Mouse (Mus musculus) neural tube, embryonic 11.5 days (tissue): ENCODE data around the gene Cptp. TPM values are rescaled to one million over a fixed set of nuclear protein-coding genes. Genes with fewer than 3 reads are reported as not detected.

Source experiments
- ATAC-seq: fragments of 200-750 bp; cut with Nextera tagmentation; 2 replicates; pipeline ENCODE4 v1.8.0; 2017; ENCODE audit warnings: moderate number of reproducible peaks, mild to moderate bottlenecking, moderate TSS enrichment, moderate library complexity; ENCODE audit not compliant: insufficient read depth, low FRiP score, low TSS enrichment
- DNase-seq: peaks from one replicate; pipeline ENCODE4 v3.0.0-alpha.2; 2015; ENCODE audit warnings: low spot score
- H3K27ac ChIP-seq: fragments of 300-500 bp; sonication (generic); 2 replicates; pipeline ENCODE4 v1.5.1; 2014; ENCODE audit warnings: low read depth, mild to moderate bottlenecking, low read length
- H3K27me3 ChIP-seq: fragments of 300-500 bp; sonication (generic); 2 replicates; pipeline ENCODE4 v1.6.1; 2014; ENCODE audit warnings: mild to moderate bottlenecking, low read length, mixed read lengths; ENCODE audit not compliant: control insufficient read depth, insufficient read depth
- H3K36me3 ChIP-seq: fragments of 300-500 bp; sonication (generic); 2 replicates; pipeline ENCODE4 v1.6.1; 2014; ENCODE audit warnings: mild to moderate bottlenecking, low read length, moderate library complexity, mixed read lengths; ENCODE audit not compliant: control insufficient read depth, insufficient read depth
- H3K4me1 ChIP-seq: fragments of 300-500 bp; sonication (generic); 2 replicates; pipeline ENCODE4 v1.6.1; 2014; ENCODE audit warnings: low read length, mixed read lengths; ENCODE audit not compliant: control insufficient read depth, insufficient read depth
- H3K4me2 ChIP-seq: fragments of 300-500 bp; sonication (generic); 2 replicates; pipeline ENCODE4 v1.6.1; 2014; ENCODE audit warnings: low read depth, mild to moderate bottlenecking, moderate library complexity
- H3K4me3 ChIP-seq: fragments of 300-500 bp; sonication (generic); 2 replicates; pipeline ENCODE4 v1.5.1; 2014; ENCODE audit warnings: low read depth, low read length
- H3K9ac ChIP-seq: fragments of 300-500 bp; sonication (generic); 2 replicates; pipeline ENCODE4 v1.6.1; 2014; ENCODE audit warnings: mild to moderate bottlenecking, low read length
- H3K9me3 ChIP-seq: fragments of 300-500 bp; sonication (generic); 2 replicates; pipeline ENCODE4 v1.6.1; 2016; ENCODE audit warnings: low read length; ENCODE audit not compliant: control insufficient read depth
- WGBS: fragments of 180-500 bp; shearing (Covaris S2); extraction: QIAGEN DNeasy Blood & Tissue Kit; methylation state at CpG from one replicate; pipeline ENCODE4 v1.1.7; 2014; 5-methylcytosine and 5-hydroxymethylcytosine counted together
- microRNA-seq: library from miRNA; unstranded; fragments of <30 nt; microRNA quantifications from one replicate; pipeline ENCODE4, GENCODE M21; 2016
- polyA plus RNA-seq: library from polyadenylated mRNA; unstranded; fragments of >200 nt; fragmentation: Nextera tagmentation; extraction: Ambion mirVana; gene quantifications from 2 replicates; pipeline ENCODE4 v1.2.1, GENCODE M21; 2014

The Cptp gene
- polyA plus RNA-seq, 1 experiment from 2014 or later = 28.3 TPM

DNA sequence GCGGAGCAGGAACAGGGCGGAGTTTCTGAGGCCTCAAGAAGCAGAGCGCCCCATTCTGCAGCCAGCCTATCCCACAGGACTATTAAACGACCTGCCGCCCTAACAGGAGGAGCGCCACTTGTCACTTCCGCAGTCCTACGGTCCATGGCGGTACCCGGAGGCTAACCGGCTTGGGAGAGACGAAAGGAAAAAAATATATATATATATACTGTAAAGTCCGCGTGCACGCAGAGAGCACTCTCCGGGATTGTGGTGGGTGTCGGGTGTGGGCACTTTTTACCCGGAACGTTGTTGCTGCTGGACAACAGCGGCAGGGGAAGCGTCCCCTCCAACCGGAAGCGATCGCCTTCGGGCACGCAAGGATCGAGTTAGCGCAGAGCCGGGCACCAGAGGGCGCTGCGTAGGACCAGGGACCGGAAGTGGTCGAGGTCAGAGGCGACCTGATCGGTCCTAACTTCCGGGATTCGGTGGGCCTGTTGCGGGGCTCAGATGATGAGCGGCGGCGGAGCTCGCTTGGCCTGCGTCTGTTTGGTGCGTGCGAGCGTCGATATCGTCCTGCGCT, 38.0 kb downstream of the Cptp start, which contains the start of gene Aurkaip1:
Gene Aurkaip1 (plus strand): TSS at position 68 of the 562 bp plus-strand sequence.
- Histone ChIP-seq H3K9ac (peak within 1 kb of the TSS; percentile 70), H3K27ac (peak within 1 kb of the TSS; percentile 67), H3K36me3 (no peaks in the 10 kb centered on the region), H3K4me3 (peak within 1 kb of the TSS; percentile 70), H3K9me3 (no peaks in the 10 kb centered on the region), H3K4me1 (peaks cover 7% of the 10 kb centered on the region), H3K27me3 (no peaks in the 10 kb centered on the region), H3K4me2 (peak within 1 kb of the TSS; percentile 99)
- under 1% methylated on average over 49 of the region's 49 CpGs for WGBS
- peak; percentile 92 for ATAC-seq
- DNase-seq = peak; percentile 97

- Histone ChIP-seq H3K4me2 (peak overlapping the region; percentile 99), H3K4me3 (peak overlapping the region; percentile 70), H3K36me3 (no peaks in the 10 kb centered on the region)
Measured at GRCm38 (mm10) chr4:155830596-155830995, 38.6 kb downstream of the Cptp start.

GRCm38 (mm10) chr4:155829866-155830265, 39.4 kb downstream of the Cptp start:
- ATAC-seq (no peak), DNase-seq (no peak)
- Histone ChIP-seq H3K4me2 (no peak overlapping the region), H3K27ac (no peak overlapping the region), H3K4me1 (peaks cover 7% of the 10 kb centered on the region), H3K4me3 (no peak overlapping the region), H3K9ac (no peak overlapping the region), H3K9me3 (no peaks in the 10 kb centered on the region), H3K27me3 (no peaks in the 10 kb centered on the region), H3K36me3 (0 out of 2 replicates have a peak, but pooled peaks cover under 1% of the 10 kb centered on the region)
- 96% methylated on average over 4 of the region's 4 CpGs for WGBS

More at GRCm38 (mm10) chr4:155830596-155830995, 38.6 kb downstream of the Cptp start:
- DNase-seq = no peak
- H3K4me1 ChIP-seq = peaks cover 7% of the 10 kb centered on the region
- H3K27me3 ChIP-seq = no peaks in the 10 kb centered on the region
- no peak overlapping the region for H3K27ac ChIP-seq
- WGBS = 55% methylated on average over 8 of the region's 8 CpGs
- H3K9me3 ChIP-seq = no peaks in the 10 kb centered on the region
- no peak overlapping the region for H3K9ac ChIP-seq
- no peak for ATAC-seq

DNA sequence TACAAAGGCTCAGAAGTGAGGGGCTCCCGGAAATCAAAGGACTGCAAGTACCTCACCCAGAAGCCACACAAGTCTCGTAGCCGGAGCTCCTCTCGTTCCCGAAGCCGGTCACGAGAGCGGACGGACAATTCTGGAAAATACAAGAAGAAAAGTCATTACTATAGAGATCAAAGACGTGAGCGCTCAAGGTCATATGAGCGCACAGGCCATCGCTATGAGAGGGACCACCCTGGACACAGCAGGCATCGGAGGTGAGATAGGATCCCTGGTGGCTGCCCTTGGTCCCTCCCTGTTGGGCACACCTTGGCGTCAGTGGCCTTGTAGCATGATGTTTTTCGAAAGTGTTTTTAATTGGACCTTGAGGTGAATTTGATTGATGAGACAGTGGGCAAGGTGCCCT, 45.8 kb downstream of the Cptp start:
- 96% methylated on average over 16 of the region's 16 CpGs for WGBS
- Histone ChIP-seq H3K9me3 (no peaks in the 10 kb centered on the region), H3K36me3 (peaks cover 39% of the 10 kb centered on the region), H3K4me2 (no peak overlapping the region), H3K27ac (no peak overlapping the region), H3K4me3 (no peak overlapping the region), H3K9ac (no peak overlapping the region), H3K27me3 (no peaks in the 10 kb centered on the region), H3K4me1 (no peaks in the 10 kb centered on the region)
- DNase-seq (no peak), ATAC-seq (no peak)

- Histone ChIP-seq H3K4me2 (no peak overlapping the region), H3K36me3 (peaks cover 46% of the 10 kb centered on the region), H3K27me3 (no peaks in the 10 kb centered on the region), H3K4me1 (no peaks in the 10 kb centered on the region), H3K4me3 (no peak overlapping the region), H3K27ac (no peak overlapping the region), H3K9ac (no peak overlapping the region), H3K9me3 (no peaks in the 10 kb centered on the region)
- no peak for DNase-seq
- no peak for ATAC-seq
- 86% methylated on average over 7 of the region's 7 CpGs for WGBS
Measured at GRCm38 (mm10) chr4:155821025-155821424, 48.2 kb downstream of the Cptp start.

DNA sequence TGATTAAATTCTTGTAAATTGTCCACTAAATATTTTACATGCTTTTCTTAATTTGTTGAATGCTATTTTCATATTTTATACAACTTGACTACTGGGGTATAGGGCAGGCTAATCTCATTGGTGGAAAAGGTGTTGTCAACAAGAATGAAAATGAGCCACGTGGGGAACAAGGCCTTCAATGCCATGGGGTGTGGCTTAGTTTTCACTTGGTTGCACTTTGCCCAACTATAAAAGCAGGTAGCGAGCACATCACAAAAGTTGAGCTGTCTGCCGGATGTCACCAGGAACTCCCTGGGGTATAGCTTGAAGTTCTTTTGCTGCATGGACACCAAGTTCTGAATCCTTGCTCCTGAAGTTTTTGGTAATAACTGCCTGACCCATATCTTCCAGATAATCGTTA, 51.7 kb downstream of the Cptp start:
- Histone ChIP-seq H3K27ac (no peak overlapping the region), H3K9me3 (no peaks in the 10 kb centered on the region), H3K4me1 (peaks cover 10% of the 10 kb centered on the region), H3K9ac (no peak overlapping the region), H3K36me3 (peaks cover 41% of the 10 kb centered on the region), H3K4me3 (no peak overlapping the region), H3K27me3 (no peaks in the 10 kb centered on the region), H3K4me2 (no peak overlapping the region)
- DNase-seq (no peak), ATAC-seq (no peak)
- 86% methylated on average over 4 of the region's 4 CpGs for WGBS

Small RNA genes lying within 50 kb of the gene (microRNA-seq; reads per million reads assigned to microRNA genes)
- gene Gm22991 = not detected

Other genes with a start within 250 kb of the Cptp start
- gene Cdk11b, start 244.6 kb downstream of the Cptp start, polyA plus RNA-seq = 70.5 and 74.7 TPM in 2 replicates
- gene Gm10563, start 224.0 kb downstream of the Cptp start, polyA plus RNA-seq = not detected in 2 replicates
- gene Mmp23, start 216.1 kb downstream of the Cptp start, polyA plus RNA-seq = 3.2 and 4.0 TPM in 2 replicates
- 13.3 and 14.5 TPM in 2 replicates for gene Mib2, start 200.2 kb downstream of the Cptp start, polyA plus RNA-seq
- gene Fndc10, start 175.1 kb downstream of the Cptp start, polyA plus RNA-seq = 2.2 and 2.7 TPM in 2 replicates
- 154 and 158 TPM in 2 replicates for gene Ssu72, start 164.6 kb downstream of the Cptp start, polyA plus RNA-seq
- gene Tmem240, start 134.6 kb downstream of the Cptp start, polyA plus RNA-seq = 0.64 and 1.3 TPM in 2 replicates
- gene Atad3a, start 108.3 kb downstream of the Cptp start, polyA plus RNA-seq = 92.4 and 101 TPM in 2 replicates
- gene Vwa1, start 94.7 kb downstream of the Cptp start, polyA plus RNA-seq = 11.7 and 13.1 TPM in 2 replicates
- gene Tmem88b, start 83.6 kb downstream of the Cptp start, polyA plus RNA-seq = 0.33 and 0.49 TPM in 2 replicates
- not detected in 2 replicates for gene Ankrd65, start 79.0 kb downstream of the Cptp start, polyA plus RNA-seq
- gene Mrpl20, start 66.6 kb downstream of the Cptp start, polyA plus RNA-seq = 225 and 246 TPM in 2 replicates
- 172 and 188 TPM in 2 replicates for gene Ccnl2, start 57.0 kb downstream of the Cptp start, polyA plus RNA-seq
- gene Aurkaip1, start 38.2 kb downstream of the Cptp start, polyA plus RNA-seq = 129 TPM in 2 replicates
- gene Mxra8, start 29.8 kb downstream of the Cptp start, polyA plus RNA-seq = 33.6 and 38.5 TPM in 2 replicates
- 14.2 and 15.1 TPM in 2 replicates for gene Dvl1, start 22.0 kb downstream of the Cptp start, polyA plus RNA-seq
- 0.45 and 0.48 TPM in 2 replicates for gene Tas1r3, start 6.1 kb downstream of the Cptp start, polyA plus RNA-seq
- gene Ints11, start 106 bp upstream of the Cptp start, polyA plus RNA-seq = 89.7 and 95.0 TPM in 2 replicates
- gene Pusl1, start 22.3 kb upstream of the Cptp start, polyA plus RNA-seq = 37.5 and 42.2 TPM in 2 replicates
- gene Acap3, start 22.4 kb upstream of the Cptp start, polyA plus RNA-seq = 44.3 and 45.4 TPM in 2 replicates
- gene Ube2j2, start 74.4 kb upstream of the Cptp start, polyA plus RNA-seq = 154 and 162 TPM in 2 replicates
- gene C1qtnf12, start 92.9 kb upstream of the Cptp start, polyA plus RNA-seq = 19.6 and 22.0 TPM in 2 replicates
- gene B3galt6, start 123.2 kb upstream of the Cptp start, polyA plus RNA-seq = 18.9 and 19.9 TPM in 2 replicates
- 136 and 139 TPM in 2 replicates for gene Sdf4, start 123.4 kb upstream of the Cptp start, polyA plus RNA-seq
- gene Tnfrsf4, start 144.4 kb upstream of the Cptp start, polyA plus RNA-seq = 0.45 TPM in 2 replicates
- gene Tnfrsf18, start 156.7 kb upstream of the Cptp start, polyA plus RNA-seq = 0.62 and 0.82 TPM in 2 replicates
- gene Ttll10, start 190.0 kb upstream of the Cptp start, polyA plus RNA-seq = not detected in 2 replicates
- gene 9430015G10Rik, start 240.5 kb upstream of the Cptp start, polyA plus RNA-seq = 50.6 and 51.9 TPM in 2 replicates